8 mouse cellular contexts compared by ENCODE assay signal in genomic region chr9:57643856-57644180, GRCm38 (mm10). TPM values are rescaled to one million over a fixed set of nuclear protein-coding genes. Genes with fewer than 3 reads are reported as not detected.
DNase-seq lines count a peak whose midpoint lies in the region; ATAC-seq and TF ChIP-seq lines count a peak whose summit lies in the region.

No protein-coding gene starts in this region.

- peaks cover 62% of the 10 kb centered on the region for H3K4me1 ChIP-seq in kidney, embryonic 16.5 days (ENCODE audit: insufficient read depth, low read length)
- peaks cover 40% of the 10 kb centered on the region for H3K4me1 ChIP-seq in forebrain, embryonic 14.5 days (ENCODE audit: control insufficient read depth, insufficient read depth, low read length)

- H3K9ac ChIP-seq in kidney, embryonic 16.5 days (replicated peaks; ENCODE audit: low read length): peak overlapping the region; percentile 100
- peak overlapping the region; percentile 99 for H3K9ac ChIP-seq in forebrain, embryonic 14.5 days (ENCODE audit: low read length)

- H3K27me3 ChIP-seq in kidney, embryonic 16.5 days (ENCODE audit: insufficient read depth, low read length): no peaks in the 10 kb centered on the region
- H3K27me3 ChIP-seq in forebrain, embryonic 14.5 days (replicated peaks; ENCODE audit: control insufficient read depth, insufficient read depth, low read length): no peaks in the 10 kb centered on the region
- no peaks in the 10 kb centered on the region for H3K27me3 ChIP-seq in myocyte (ENCODE audit: control insufficient read depth, insufficient read depth, insufficient read length)

- WGBS in kidney, embryonic 16.5 days: 23% methylated on average over 7 of the region's 7 CpGs
- 69% methylated on average over 7 of the region's 7 CpGs for WGBS in forebrain, embryonic 14.5 days

- H3ac ChIP-seq in myocyte (ENCODE audit: control insufficient read depth, insufficient read length): peak overlapping the region; percentile 92

- intact Hi-C loops in left cerebral cortex, postnatal 36 days (cut with DNase I): no loop called here

- H3K4me2 ChIP-seq in kidney, embryonic 16.5 days (replicated peaks; ENCODE audit: low read depth, low read length): peak overlapping the region; percentile 82
- peak overlapping the region; percentile 98 for H3K4me2 ChIP-seq in forebrain, embryonic 14.5 days (ENCODE audit: low read length)
- peak overlapping the region; percentile 82 for H3K4me2 ChIP-seq in myocyte (ENCODE audit: low read depth)

- peak overlapping the region; percentile 90 for H3K4me3 ChIP-seq in kidney, embryonic 16.5 days (ENCODE audit: low read length)
- H3K4me3 ChIP-seq in forebrain, embryonic 14.5 days (ENCODE audit: low read depth, low read length): peak overlapping the region; percentile 92
- H3K4me3 ChIP-seq in myocyte: peak overlapping the region; percentile 67

- no peak for ATAC-seq in kidney, embryonic 16.5 days (ENCODE audit: low FRiP score, low TSS enrichment)
- no peak for ATAC-seq in forebrain, embryonic 14.5 days

- no peak for TF ChIP-seq POLR2A in myocyte (IDR thresholded peaks at IDR 0.05; ENCODE audit: insufficient read length, low read depth)

- peak overlapping the region; percentile 59 for H3K27ac ChIP-seq in kidney, embryonic 16.5 days (ENCODE audit: low read length)
- H3K27ac ChIP-seq in forebrain, embryonic 14.5 days (ENCODE audit: low read depth, low read length): no peak overlapping the region

- 0 out of 2 replicates have a peak, but pooled peaks cover 8% of the 10 kb centered on the region for H3K36me3 ChIP-seq in kidney, embryonic 16.5 days (ENCODE audit: insufficient read depth, low read length)
- H3K36me3 ChIP-seq in forebrain, embryonic 14.5 days (ENCODE audit: control insufficient read depth, insufficient read depth, low read length): peaks cover 23% of the 10 kb centered on the region
- H3K36me3 ChIP-seq in myocyte (ENCODE audit: control insufficient read depth, insufficient read depth): no peaks in the 10 kb centered on the region

- H3K79me2 ChIP-seq in myocyte (ENCODE audit: control insufficient read depth, insufficient read depth): peaks cover 59% of the 10 kb centered on the region

- DNase-seq in kidney, adult 8-10 months: no peak
- no peak for DNase-seq in forebrain, embryonic 14.5 days (ENCODE audit: low spot score)
- DNase-seq in liver: peak; percentile 63
- DNase-seq in layer of hippocampus, adult 8-10 months (ENCODE audit: low spot score in 2 of 2): no peak
- DNase-seq in right cerebral cortex, postnatal 4 days: no peak
- DNase-seq in left cerebral cortex, postnatal 36 days (ENCODE audit: low spot score in 2 of 2): no peak

- no peaks in the 10 kb centered on the region for H3K9me3 ChIP-seq in kidney, embryonic 16.5 days (ENCODE audit: low read length)
- no peaks in the 10 kb centered on the region for H3K9me3 ChIP-seq in forebrain, embryonic 14.5 days (replicated peaks; ENCODE audit: control insufficient read depth, low read length)

TF ChIP-seq in myocyte, 11 proteins besides CTCF, POLR2A, EP300 and RAD21:
- TF ChIP-seq POLR2AphosphoS2 (IDR thresholded peaks at IDR 0.05; ENCODE audit: insufficient read length, low read depth) (no peak), MYOD1 (IDR thresholded peaks at IDR 0.05; ENCODE audit: control insufficient read depth in 1 of 3, insufficient read length in 2 of 3, low read depth in 2 of 3) (no peak), TCF3 (IDR thresholded peaks at IDR 0.05; ENCODE audit: insufficient read length, low read depth) (no peak), USF1 (IDR thresholded peaks at IDR 0.05; ENCODE audit: low read depth) (no peak), MYOG (IDR thresholded peaks at IDR 0.05; ENCODE audit: control insufficient read depth in 1 of 3, insufficient read depth in 1 of 3, insufficient read length in 2 of 3, low read depth in 2 of 3) (no peak), CEBPB (IDR thresholded peaks at IDR 0.05; ENCODE audit: insufficient read depth, poor library complexity, severe bottlenecking) (no peak), E2F4 (IDR thresholded peaks at IDR 0.05; ENCODE audit: insufficient read depth) (no peak), TCF12 (IDR thresholded peaks at IDR 0.05; ENCODE audit: insufficient read depth, poor library complexity, severe bottlenecking) (no peak), SRF (IDR thresholded peaks at IDR 0.05; ENCODE audit: control insufficient read depth, insufficient read length, low read depth) (no peak), REST (IDR thresholded peaks at IDR 0.05; ENCODE audit: insufficient read depth, insufficient read length) (no peak), MAX (IDR thresholded peaks at IDR 0.05; ENCODE audit: low read depth) (no peak)

RNA-seq across cellular contexts. Expression of gene Csk, which starts 9.6 kb away (rescaled TPM):
- polyA plus RNA-seq in kidney, embryonic 16.5 days (2015; fragmentation: Nextera tagmentation; extraction: Ambion mirVana): 27.2 and 31.6 TPM in 2 replicates
- 29.2 and 29.3 TPM in 2 replicates for polyA plus RNA-seq in forebrain, embryonic 14.5 days (2014; fragmentation: Nextera tagmentation; extraction: Ambion mirVana)
- polyA plus RNA-seq in myocyte (2012; fragmentation: generic; extraction: Trizol): 76.7 TPM
- total RNA-seq in layer of hippocampus, adult 8-10 months (2022): 10 to 100 TPM; 38.4 to 46.7 (median 43.0) TPM
- total RNA-seq in left cerebral cortex, postnatal 36 days (2021): 10 to 100 TPM; 36.7 to 38.6 TPM

RNA-seq across cellular contexts. Expression of gene Lman1l, which starts 23.2 kb away (rescaled TPM):
- not detected in 2 replicates for polyA plus RNA-seq in kidney, embryonic 16.5 days (2015; fragmentation: Nextera tagmentation; extraction: Ambion mirVana)
- polyA plus RNA-seq in forebrain, embryonic 14.5 days (2014; fragmentation: Nextera tagmentation; extraction: Ambion mirVana): not detected in 2 replicates
- polyA plus RNA-seq in myocyte (2012; fragmentation: generic; extraction: Trizol): 1.00 TPM
- not detected for total RNA-seq in layer of hippocampus, adult 8-10 months (2022)
- total RNA-seq in left cerebral cortex, postnatal 36 days (2021): not detected

RNA-seq across cellular contexts. Expression of gene Cplx3, which starts 37.7 kb away (rescaled TPM):
- not detected in 2 replicates for polyA plus RNA-seq in kidney, embryonic 16.5 days (2015; fragmentation: Nextera tagmentation; extraction: Ambion mirVana)
- polyA plus RNA-seq in forebrain, embryonic 14.5 days (2014; fragmentation: Nextera tagmentation; extraction: Ambion mirVana): 0.34 and 0.36 TPM in 2 replicates
- polyA plus RNA-seq in myocyte (2012; fragmentation: generic; extraction: Trizol): 0.23 TPM
- total RNA-seq in layer of hippocampus, adult 8-10 months (2022): 1 to 10 TPM; 3.5 to 6.1 (median 4.1) TPM
- total RNA-seq in left cerebral cortex, postnatal 36 days (2021): 10 to 100 TPM; 16.3 to 27.4 TPM

RNA-seq across cellular contexts. Expression of gene Cyp1a2, which starts 39.7 kb away (rescaled TPM):
- polyA plus RNA-seq in kidney, embryonic 16.5 days (2015; fragmentation: Nextera tagmentation; extraction: Ambion mirVana): not detected in 2 replicates
- not detected in 2 replicates for polyA plus RNA-seq in forebrain, embryonic 14.5 days (2014; fragmentation: Nextera tagmentation; extraction: Ambion mirVana)
- not detected for polyA plus RNA-seq in myocyte (2012; fragmentation: generic; extraction: Trizol)
- not detected for total RNA-seq in layer of hippocampus, adult 8-10 months (2022)
- not detected for total RNA-seq in left cerebral cortex, postnatal 36 days (2021)

RNA-seq across cellular contexts. Expression of gene Cyp1a1, which starts 43.9 kb away (rescaled TPM):
- 0.23 and 0.25 TPM in 2 replicates for polyA plus RNA-seq in kidney, embryonic 16.5 days (2015; fragmentation: Nextera tagmentation; extraction: Ambion mirVana)
- polyA plus RNA-seq in forebrain, embryonic 14.5 days (2014; fragmentation: Nextera tagmentation; extraction: Ambion mirVana): 0.19 TPM in 1 of 2 replicates, not detected in the other
- not detected for polyA plus RNA-seq in myocyte (2012; fragmentation: generic; extraction: Trizol)
- total RNA-seq in layer of hippocampus, adult 8-10 months (2022): under 1 TPM in 3 of 4 experiments, not detected in 1; 0.12 to 0.36 (median 0.32) TPM
- total RNA-seq in left cerebral cortex, postnatal 36 days (2021): under 1 TPM in 1 of 2 experiments, not detected in 1; 0.22 TPM
